Mouse (Mus musculus) midbrain, embryonic 13.5 days (tissue): ENCODE results near the gene Slc25a12. TPM values are rescaled to one million over a fixed set of nuclear protein-coding genes. Genes with fewer than 3 reads are reported as not detected.
A peak's percentile ranks its signal among the peaks of the same experiment; 100 is the strongest.

Source experiments
- ATAC-seq: fragments of 200-750 bp; cut with Nextera tagmentation; 2 replicates; pipeline ENCODE4 v1.8.0; 2017; ENCODE audit warnings: mild to moderate bottlenecking, moderate TSS enrichment, moderate library complexity
- H3K27ac ChIP-seq: fragments of 300-500 bp; sonication (generic); 2 replicates; pipeline ENCODE4 v1.5.1; 2015; ENCODE audit warnings: inconsistent platforms, mild to moderate bottlenecking, moderate library complexity
- H3K27me3 ChIP-seq: fragments of 300-500 bp; sonication (generic); 2 replicates; pipeline ENCODE4 v1.6.1; 2015; ENCODE audit warnings: mild to moderate bottlenecking, inconsistent platforms
- H3K36me3 ChIP-seq: fragments of 300-500 bp; sonication (generic); 2 replicates; pipeline ENCODE4 v1.6.1; 2015; ENCODE audit warnings: mild to moderate bottlenecking, inconsistent platforms
- H3K4me1 ChIP-seq: fragments of 300-500 bp; sonication (generic); replicated peaks from 2 replicates; pipeline ENCODE4 v1.6.1; 2015; ENCODE audit warnings: inconsistent platforms
- H3K4me2 ChIP-seq: fragments of 300-500 bp; sonication (generic); replicated peaks from 2 replicates; pipeline ENCODE4 v1.6.1; 2015; ENCODE audit warnings: moderate library complexity, mild to moderate bottlenecking, inconsistent platforms
- H3K4me3 ChIP-seq: fragments of 300-500 bp; sonication (generic); replicated peaks from 2 replicates; pipeline ENCODE4 v1.5.1; 2015; ENCODE audit warnings: mild to moderate bottlenecking, inconsistent platforms
- H3K9ac ChIP-seq: fragments of 300-500 bp; sonication (generic); replicated peaks from 2 replicates; pipeline ENCODE4 v1.6.1; 2015; ENCODE audit warnings: mild to moderate bottlenecking, inconsistent platforms
- H3K9me3 ChIP-seq: fragments of 300-500 bp; sonication (generic); 2 replicates; pipeline ENCODE4 v1.6.1; 2016; ENCODE audit warnings: mild to moderate bottlenecking, inconsistent platforms
- WGBS: fragments of 180-500 bp; shearing (Covaris S2); methylation state at CpG from one replicate; pipeline ENCODE4 v1.1.7; 2015; 5-methylcytosine and 5-hydroxymethylcytosine counted together
- polyA plus RNA-seq: library from polyadenylated mRNA; unstranded; fragments of >200 nt; fragmentation: Nextera tagmentation; extraction: Ambion mirVana; gene quantifications from 2 replicates; pipeline ENCODE4 v1.2.1, GENCODE M21; 2015

The Slc25a12 gene
- polyA plus RNA-seq, 1 experiment from 2014 or later: 64.2 TPM

DNA sequence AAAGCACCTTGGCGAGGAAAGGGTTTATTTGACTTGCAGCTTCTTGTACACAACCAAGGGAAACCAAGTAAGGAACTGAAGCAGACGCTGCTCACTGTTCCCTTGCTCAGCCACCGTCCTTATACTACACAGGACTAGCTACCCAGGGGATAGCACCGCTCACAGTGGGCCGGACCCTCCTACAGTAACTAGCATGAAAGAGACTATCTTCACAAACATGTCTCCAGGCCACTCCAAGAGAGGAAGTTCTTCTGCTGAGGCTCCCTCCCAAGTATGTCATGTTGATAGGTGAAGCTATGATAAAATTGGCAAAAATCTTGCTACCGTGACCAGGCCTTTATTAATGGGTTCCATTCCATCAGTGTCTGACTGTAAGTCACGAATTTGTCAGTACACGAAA is 98.9 kb downstream of the Slc25a12 start:
- Histone ChIP-seq H3K9ac (no peak overlapping the region), H3K4me1 (no peaks in the 10 kb centered on the region), H3K4me3 (no peak overlapping the region), H3K27ac (no peak overlapping the region), H3K36me3 (peaks cover 46% of the 10 kb centered on the region), H3K4me2 (no peak overlapping the region), H3K27me3 (no peaks in the 10 kb centered on the region), H3K9me3 (no peaks in the 10 kb centered on the region)
- WGBS: 96% methylated on average over 8 of the region's 8 CpGs
- no peak for ATAC-seq

- H3K9me3 ChIP-seq: no peaks in the 10 kb centered on the region
- H3K4me3 ChIP-seq: no peak overlapping the region
- no peaks in the 10 kb centered on the region for H3K27me3 ChIP-seq
- H3K9ac ChIP-seq: no peak overlapping the region
- WGBS: 91% methylated on average over 20 of the region's 20 CpGs
- no peak overlapping the region for H3K27ac ChIP-seq
- peaks cover 77% of the 10 kb centered on the region for H3K36me3 ChIP-seq
- H3K4me2 ChIP-seq: no peak overlapping the region
- ATAC-seq: no peak
- H3K4me1 ChIP-seq: no peaks in the 10 kb centered on the region
These were observed 103.0 kb downstream of the Slc25a12 start for GRCm38 (mm10) chr2:71264585-71264984.

GRCm38 (mm10) chr2:71256581-71256980 is 111.0 kb downstream of the Slc25a12 start:
- Histone ChIP-seq H3K4me1 (no peaks in the 10 kb centered on the region), H3K4me2 (no peak overlapping the region), H3K36me3 (peaks cover 80% of the 10 kb centered on the region), H3K4me3 (no peak overlapping the region), H3K27me3 (no peaks in the 10 kb centered on the region), H3K27ac (no peak overlapping the region), H3K9me3 (no peaks in the 10 kb centered on the region), H3K9ac (no peak overlapping the region)
- ATAC-seq: no peak
- 93% methylated on average over 7 of the region's 7 CpGs for WGBS

DNA sequence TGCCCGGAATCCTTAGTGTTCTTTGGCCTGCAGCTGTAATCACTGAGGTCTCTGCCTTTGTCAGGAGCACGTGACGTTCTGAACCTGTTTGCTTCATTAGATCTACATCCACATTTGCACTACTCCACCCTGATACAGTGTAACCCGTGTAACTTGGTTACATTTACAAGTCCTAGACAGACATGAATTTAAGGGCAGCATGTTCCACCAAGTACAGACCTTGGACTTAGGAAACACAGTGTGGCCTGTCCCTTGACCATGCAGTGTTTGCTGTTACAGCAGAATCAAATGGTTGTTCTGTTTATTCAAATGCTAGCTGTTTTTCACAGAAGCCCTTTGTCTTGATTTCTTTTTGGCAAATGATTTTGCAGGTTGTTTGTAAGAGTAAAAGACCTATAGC is 112.7 kb downstream of the Slc25a12 start:
- Histone ChIP-seq H3K27ac (no peak overlapping the region), H3K9ac (no peak overlapping the region), H3K4me3 (no peak overlapping the region), H3K27me3 (no peaks in the 10 kb centered on the region), H3K9me3 (no peaks in the 10 kb centered on the region), H3K4me1 (no peaks in the 10 kb centered on the region), H3K36me3 (peaks cover 83% of the 10 kb centered on the region), H3K4me2 (no peak overlapping the region)
- 89% methylated on average over 4 of the region's 4 CpGs for WGBS
- ATAC-seq: no peak

DNA sequence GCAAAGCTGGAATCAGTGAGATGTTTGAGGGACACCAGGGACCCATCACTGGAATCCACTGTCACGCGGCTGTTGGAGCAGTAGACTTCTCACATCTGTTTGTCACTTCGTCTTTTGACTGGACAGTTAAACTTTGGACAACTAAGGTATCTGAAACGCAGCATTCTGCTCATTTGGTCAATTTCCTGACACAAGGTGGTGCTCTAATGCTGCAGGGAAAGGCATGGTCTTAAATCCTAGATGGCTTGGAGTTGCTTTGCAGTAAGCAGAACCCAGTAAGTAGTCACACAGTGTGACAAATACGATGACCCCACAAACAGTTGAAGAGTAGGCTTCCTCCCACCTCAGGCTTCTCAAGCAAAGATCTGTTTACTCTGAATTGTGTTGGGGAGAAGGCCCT is 116.7 kb downstream of the Slc25a12 start:
- Histone ChIP-seq H3K4me1 (peaks cover 5% of the 10 kb centered on the region; the same call in 1 of the 2 replicates), H3K9me3 (no peaks in the 10 kb centered on the region), H3K4me3 (no peak overlapping the region), H3K9ac (no peak overlapping the region), H3K27ac (no peak overlapping the region), H3K27me3 (no peaks in the 10 kb centered on the region), H3K36me3 (peaks cover 63% of the 10 kb centered on the region), H3K4me2 (no peak overlapping the region)
- WGBS: 81% methylated on average over 5 of the region's 5 CpGs
- no peak for ATAC-seq

GRCm38 (mm10) chr2:71248071-71248470 is 119.5 kb downstream of the Slc25a12 start:
- H3K36me3 ChIP-seq: peaks cover 44% of the 10 kb centered on the region
- WGBS: 86% methylated on average over 3 of the region's 3 CpGs

GRCm38 (mm10) chr2:71246096-71246495 is 121.5 kb downstream of the Slc25a12 start:
- Histone ChIP-seq H3K4me2 (no peak overlapping the region), H3K9me3 (no peaks in the 10 kb centered on the region), H3K4me1 (peaks cover 23% of the 10 kb centered on the region), H3K36me3 (peaks cover 34% of the 10 kb centered on the region), H3K27me3 (no peaks in the 10 kb centered on the region), H3K9ac (no peak overlapping the region), H3K27ac (no peak overlapping the region), H3K4me3 (no peak overlapping the region)
- no peak for ATAC-seq
- WGBS: 85% methylated on average over 5 of the region's 5 CpGs

More at GRCm38 (mm10) chr2:71248071-71248470, 119.5 kb downstream of the Slc25a12 start:
- H3K27ac ChIP-seq: no peak overlapping the region
- no peak overlapping the region for H3K4me3 ChIP-seq
- no peaks in the 10 kb centered on the region for H3K9me3 ChIP-seq
- H3K4me1 ChIP-seq: peaks cover 22% of the 10 kb centered on the region
- no peaks in the 10 kb centered on the region for H3K27me3 ChIP-seq
- no peak overlapping the region for H3K4me2 ChIP-seq
- no peak for ATAC-seq
- no peak overlapping the region for H3K9ac ChIP-seq

DNA sequence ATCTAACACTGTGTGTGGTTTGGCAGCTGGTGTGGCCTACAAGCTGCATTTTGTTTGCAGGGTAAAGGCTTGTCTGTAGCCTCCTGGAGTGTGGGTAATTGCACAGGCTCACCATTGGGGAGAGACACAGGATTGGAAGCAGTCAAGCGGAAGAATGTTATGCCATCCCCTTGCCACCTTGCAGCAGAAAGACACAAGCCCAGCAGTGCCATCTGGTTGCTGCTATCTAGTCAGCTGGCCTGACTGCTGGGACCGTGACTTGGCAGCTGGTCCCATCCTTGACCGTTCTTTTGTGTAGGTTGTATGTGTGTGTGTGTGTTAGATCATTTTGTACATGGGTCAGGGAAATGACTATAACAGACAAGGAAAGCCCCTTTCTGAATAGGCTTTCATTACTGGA is 122.1 kb downstream of the Slc25a12 start:
- Histone ChIP-seq H3K27ac (peak overlapping the region; percentile 71), H3K9ac (no peak overlapping the region), H3K4me2 (no peak overlapping the region), H3K4me1 (peaks cover 23% of the 10 kb centered on the region), H3K27me3 (no peaks in the 10 kb centered on the region), H3K4me3 (no peak overlapping the region), H3K9me3 (no peaks in the 10 kb centered on the region), H3K36me3 (peaks cover 31% of the 10 kb centered on the region)
- 60% methylated on average over 3 of the region's 3 CpGs for WGBS
- peak; percentile 87 for ATAC-seq

- no peak overlapping the region for H3K4me2 ChIP-seq
- peaks cover 23% of the 10 kb centered on the region for H3K4me1 ChIP-seq
- H3K27ac ChIP-seq: peak overlapping the region; percentile 71
- H3K9me3 ChIP-seq: no peaks in the 10 kb centered on the region
- H3K9ac ChIP-seq: no peak overlapping the region
- WGBS: 63% methylated on average over 7 of the region's 7 CpGs
- no peak overlapping the region for H3K4me3 ChIP-seq
- peaks cover 28% of the 10 kb centered on the region for H3K36me3 ChIP-seq
- ATAC-seq: no peak; the same call in 1 of the 2 replicates
- no peaks in the 10 kb centered on the region for H3K27me3 ChIP-seq
These were observed 122.7 kb downstream of the Slc25a12 start for GRCm38 (mm10) chr2:71244807-71245206.

- ATAC-seq: no peak
- peaks cover 23% of the 10 kb centered on the region for H3K4me1 ChIP-seq
- H3K9ac ChIP-seq: no peak overlapping the region
- H3K27ac ChIP-seq: peak overlapping the region; percentile 35; the same call in 1 of the 2 replicates
- H3K4me3 ChIP-seq: no peak overlapping the region
- no peaks in the 10 kb centered on the region for H3K27me3 ChIP-seq
- WGBS: 61% methylated on average over 9 of the region's 9 CpGs
- H3K9me3 ChIP-seq: no peaks in the 10 kb centered on the region
- H3K4me2 ChIP-seq: no peak overlapping the region
- peaks cover 33% of the 10 kb centered on the region for H3K36me3 ChIP-seq
These were observed 124.4 kb downstream of the Slc25a12 start for GRCm38 (mm10) chr2:71243058-71243672.

- Histone ChIP-seq H3K4me1 (peaks cover 23% of the 10 kb centered on the region), H3K4me2 (no peak overlapping the region), H3K27ac (no peak overlapping the region), H3K36me3 (peaks cover 33% of the 10 kb centered on the region), H3K27me3 (no peaks in the 10 kb centered on the region), H3K9ac (no peak overlapping the region), H3K4me3 (no peak overlapping the region), H3K9me3 (no peaks in the 10 kb centered on the region)
- 89% methylated on average over 3 of the region's 3 CpGs for WGBS
- ATAC-seq: no peak
These were observed 125.4 kb downstream of the Slc25a12 start for GRCm38 (mm10) chr2:71242180-71242579.

- no peak overlapping the region for H3K4me3 ChIP-seq
- no peak overlapping the region for H3K4me2 ChIP-seq
- WGBS: 91% methylated on average over 2 of the region's 2 CpGs
- H3K4me1 ChIP-seq: peaks cover 23% of the 10 kb centered on the region
- H3K27me3 ChIP-seq: no peaks in the 10 kb centered on the region
- H3K9ac ChIP-seq: no peak overlapping the region
- no peak overlapping the region for H3K27ac ChIP-seq
- H3K9me3 ChIP-seq: no peaks in the 10 kb centered on the region
- no peak for ATAC-seq
- H3K36me3 ChIP-seq: peaks cover 34% of the 10 kb centered on the region
These were observed 126.0 kb downstream of the Slc25a12 start for GRCm38 (mm10) chr2:71241505-71241904.

- Histone ChIP-seq H3K9me3 (no peaks in the 10 kb centered on the region), H3K4me2 (no peak overlapping the region), H3K27ac (no peak overlapping the region), H3K4me1 (no peaks in the 10 kb centered on the region), H3K27me3 (no peaks in the 10 kb centered on the region), H3K36me3 (peaks cover 41% of the 10 kb centered on the region), H3K9ac (no peak overlapping the region), H3K4me3 (no peak overlapping the region)
- 92% methylated on average over 6 of the region's 6 CpGs for WGBS
- no peak for ATAC-seq
These were observed 131.5 kb downstream of the Slc25a12 start for GRCm38 (mm10) chr2:71236009-71236408.
